Mouse (Mus musculus): Measurements from ENCODE around the gene Rrp12. TPM values are rescaled to one million over a fixed set of nuclear protein-coding genes. Genes with fewer than 3 reads are reported as not detected.
"Not testable (repeated sequence)": the region's sequence is repeated elsewhere in the genome, so short reads cannot be mapped to it uniquely, and the experiment has no call there.

Gene Rrp12
- polyA plus RNA-seq, 1 experiment from 2014 or later: 6.8 TPM

DNA sequence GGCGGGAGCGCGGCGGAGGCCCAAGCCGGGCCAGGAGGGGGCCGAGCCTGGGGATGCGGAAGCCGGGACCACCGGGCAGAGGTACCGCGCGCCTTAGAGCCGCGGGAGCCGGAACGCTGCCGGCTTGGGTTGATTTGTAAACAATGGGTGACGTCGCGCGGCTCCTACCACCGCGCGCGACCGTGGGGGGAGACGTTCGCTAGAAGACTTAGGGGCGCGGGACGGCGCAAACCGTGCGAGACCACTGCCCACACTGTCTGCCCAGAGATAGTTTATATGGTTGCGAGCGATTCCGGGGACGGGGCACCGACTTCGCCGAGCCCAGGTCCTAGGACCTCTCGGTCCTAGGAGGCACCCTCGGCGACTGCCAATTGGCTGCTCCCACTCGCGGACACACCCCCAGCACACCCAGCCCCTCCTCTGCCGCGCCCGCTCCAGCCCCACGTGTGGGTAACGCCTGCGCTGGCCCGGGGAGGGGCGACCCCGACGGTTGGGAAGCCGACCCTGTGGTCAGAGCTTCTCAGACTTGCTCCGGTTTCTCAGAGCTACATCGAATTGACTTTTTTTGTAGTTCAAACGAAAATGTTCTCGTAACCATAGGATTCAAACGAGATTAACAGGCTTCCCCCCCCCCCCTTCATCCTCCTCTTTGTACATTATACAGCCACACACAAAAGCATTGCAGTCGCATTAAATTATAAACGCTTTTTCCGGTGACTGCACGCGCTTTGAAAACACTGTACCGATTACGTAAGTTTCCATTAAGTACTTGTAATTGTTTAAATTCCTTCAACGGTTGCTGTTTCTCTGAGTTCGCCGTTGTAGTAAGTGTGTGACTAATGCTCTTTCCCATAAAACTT is 47.8 kb downstream of the Rrp12 start, which contains the start of gene Frat2:
Frat2 (minus strand) TSS at position 141 of the 860 bp plus-strand sequence.
- no peaks in the 10 kb centered on the region for H3K36me3 ChIP-seq (ENCODE audit: inconsistent target)
- H3K4me3 ChIP-seq (ENCODE audit: inconsistent target): peak within 1 kb of the TSS; percentile 37
- H3K27ac ChIP-seq: peak within 1 kb of the TSS; percentile 79
- no peaks in the 10 kb centered on the region for H3K79me2 ChIP-seq (ENCODE audit: inconsistent target)
- WGBS (ENCODE audit: missing documents): under 1% methylated on average over 70 of the region's 72 CpGs

DNA sequence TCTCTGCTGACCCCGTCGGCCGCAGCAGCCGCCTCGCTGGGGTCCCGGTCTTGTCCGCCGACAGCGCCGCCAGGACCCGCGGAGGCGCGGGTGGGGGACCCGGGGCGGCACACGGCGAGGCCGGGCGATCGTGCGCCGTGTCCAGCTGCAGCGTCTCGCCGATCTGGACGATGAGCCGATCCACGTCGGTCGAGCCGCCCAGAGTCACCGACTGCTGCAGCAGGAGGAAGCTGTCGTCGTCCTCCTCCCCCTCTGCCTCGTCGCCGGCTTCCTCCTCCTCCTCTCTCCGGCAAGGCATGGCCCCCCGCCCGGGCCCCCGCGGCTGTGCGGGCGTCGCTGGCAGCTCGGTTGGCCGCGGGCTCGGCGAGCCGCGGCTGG is 48.4 kb downstream of the Rrp12 start:
- not testable (repeated sequence) for H3K36me3 ChIP-seq (ENCODE audit: inconsistent target); H3K27ac ChIP-seq; H3K79me2 ChIP-seq (ENCODE audit: inconsistent target); H3K4me3 ChIP-seq (ENCODE audit: inconsistent target)
- WGBS (ENCODE audit: missing documents): under 1% methylated on average over 44 of the region's 53 CpGs

- H3K4me3 ChIP-seq (ENCODE audit: inconsistent target): peak overlapping the region; percentile 32
- WGBS (ENCODE audit: missing documents): under 1% methylated on average over 49 of the region's 64 CpGs
- H3K79me2 ChIP-seq (ENCODE audit: inconsistent target): no peaks in the 10 kb centered on the region
- no peaks in the 10 kb centered on the region for H3K36me3 ChIP-seq (ENCODE audit: inconsistent target)
- H3K27ac ChIP-seq: no peak overlapping the region
Observed at GRCm38 (mm10) chr19:41847091-41847581, 48.8 kb downstream of the Rrp12 start.

- WGBS (ENCODE audit: missing documents): 12% methylated on average over 21 of the region's 21 CpGs
- H3K36me3 ChIP-seq (ENCODE audit: inconsistent target): no peaks in the 10 kb centered on the region
- no peaks in the 10 kb centered on the region for H3K79me2 ChIP-seq (ENCODE audit: inconsistent target)
- no peak overlapping the region for H3K27ac ChIP-seq
- peak overlapping the region; percentile 32 for H3K4me3 ChIP-seq (ENCODE audit: inconsistent target)
Observed at GRCm38 (mm10) chr19:41846366-41847090, 49.4 kb downstream of the Rrp12 start.

GRCm38 (mm10) chr19:41844345-41844744 is 51.6 kb downstream of the Rrp12 start:
- Histone ChIP-seq H3K36me3 (ENCODE audit: inconsistent target) (no peaks in the 10 kb centered on the region), H3K4me3 (ENCODE audit: inconsistent target) (no peak overlapping the region), H3K79me2 (ENCODE audit: inconsistent target) (no peaks in the 10 kb centered on the region), H3K27ac (no peak overlapping the region)
- WGBS (ENCODE audit: missing documents): 89% methylated on average over 6 of the region's 6 CpGs

GRCm38 (mm10) chr19:41842706-41843105 is 53.3 kb downstream of the Rrp12 start:
- Histone ChIP-seq H3K79me2 (ENCODE audit: inconsistent target) (no peaks in the 10 kb centered on the region), H3K27ac (no peak overlapping the region), H3K4me3 (ENCODE audit: inconsistent target) (no peak overlapping the region), H3K36me3 (ENCODE audit: inconsistent target) (no peaks in the 10 kb centered on the region)
- 13% methylated on average over 4 of the region's 4 CpGs for WGBS (ENCODE audit: missing documents)

DNA sequence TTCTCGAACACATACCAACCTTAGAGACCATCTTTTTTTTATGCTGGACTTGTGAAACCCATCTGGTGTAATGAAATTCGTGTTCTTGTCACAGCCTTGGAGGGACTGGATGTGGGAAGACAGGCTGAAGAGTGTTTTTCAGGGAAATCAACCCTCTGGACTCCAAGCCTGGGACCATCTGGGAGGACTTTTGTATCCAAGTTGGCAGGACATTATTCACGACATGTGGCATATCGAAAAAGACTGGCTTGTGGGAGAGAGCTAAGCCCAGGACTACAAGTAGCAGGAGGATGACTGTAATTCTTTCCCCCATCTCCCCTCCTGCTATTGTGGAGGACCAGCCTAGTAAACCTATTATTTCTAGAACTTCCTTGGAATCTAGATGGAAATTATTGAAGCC is 53.8 kb downstream of the Rrp12 start:
- 95% methylated on average over 4 of the region's 4 CpGs for WGBS (ENCODE audit: missing documents)
- no peaks in the 10 kb centered on the region for H3K79me2 ChIP-seq (ENCODE audit: inconsistent target)
- no peak overlapping the region for H3K27ac ChIP-seq
- no peak overlapping the region for H3K4me3 ChIP-seq (ENCODE audit: inconsistent target)
- no peaks in the 10 kb centered on the region for H3K36me3 ChIP-seq (ENCODE audit: inconsistent target)

GRCm38 (mm10) chr19:41841105-41841750 is 54.7 kb downstream of the Rrp12 start:
- no peak overlapping the region for H3K27ac ChIP-seq
- no peak overlapping the region for H3K4me3 ChIP-seq (ENCODE audit: inconsistent target)
- H3K79me2 ChIP-seq (ENCODE audit: inconsistent target): no peaks in the 10 kb centered on the region
- H3K36me3 ChIP-seq (ENCODE audit: inconsistent target): no peaks in the 10 kb centered on the region
- 88% methylated on average over 7 of the region's 7 CpGs for WGBS (ENCODE audit: missing documents)

DNA sequence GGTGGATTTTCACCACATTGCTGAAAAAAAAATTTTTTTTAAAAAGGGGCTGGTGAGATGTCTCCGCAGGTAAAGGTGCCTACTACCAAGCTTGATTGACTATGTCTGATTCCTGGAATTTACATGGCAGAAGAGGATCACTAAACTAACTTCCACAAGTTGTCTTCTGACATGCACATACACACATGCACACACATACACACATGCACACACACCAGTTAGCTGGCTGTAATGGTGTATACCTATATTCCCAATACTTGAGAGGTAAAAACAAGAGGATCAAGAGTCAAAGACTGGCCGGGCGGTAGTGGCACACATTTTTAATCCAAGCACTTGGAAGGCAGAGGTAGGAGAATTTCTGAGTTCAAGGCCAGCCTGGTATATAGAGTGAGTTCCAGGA is 56.3 kb downstream of the Rrp12 start:
- H3K4me3 ChIP-seq (ENCODE audit: inconsistent target): no peak overlapping the region
- no peak overlapping the region for H3K27ac ChIP-seq
- no peaks in the 10 kb centered on the region for H3K79me2 ChIP-seq (ENCODE audit: inconsistent target)
- H3K36me3 ChIP-seq (ENCODE audit: inconsistent target): no peaks in the 10 kb centered on the region
- 94% methylated on average over 3 of the region's 3 CpGs for WGBS (ENCODE audit: missing documents)

GRCm38 (mm10) chr19:41838808-41839207 is 57.2 kb downstream of the Rrp12 start:
- Histone ChIP-seq H3K36me3 (ENCODE audit: inconsistent target) (no peaks in the 10 kb centered on the region), H3K27ac (no peak overlapping the region), H3K79me2 (ENCODE audit: inconsistent target) (no peaks in the 10 kb centered on the region), H3K4me3 (ENCODE audit: inconsistent target) (no peak overlapping the region)
- WGBS (ENCODE audit: missing documents): 100% methylated on average over 6 of the region's 6 CpGs

- no peaks in the 10 kb centered on the region for H3K79me2 ChIP-seq (ENCODE audit: inconsistent target)
- H3K27ac ChIP-seq: no peak overlapping the region
- H3K36me3 ChIP-seq (ENCODE audit: inconsistent target): no peaks in the 10 kb centered on the region
- H3K4me3 ChIP-seq (ENCODE audit: inconsistent target): no peak overlapping the region
- 74% methylated on average over 4 of the region's 4 CpGs for WGBS (ENCODE audit: missing documents)
Observed at GRCm38 (mm10) chr19:41837917-41838261, 58.1 kb downstream of the Rrp12 start.

DNA sequence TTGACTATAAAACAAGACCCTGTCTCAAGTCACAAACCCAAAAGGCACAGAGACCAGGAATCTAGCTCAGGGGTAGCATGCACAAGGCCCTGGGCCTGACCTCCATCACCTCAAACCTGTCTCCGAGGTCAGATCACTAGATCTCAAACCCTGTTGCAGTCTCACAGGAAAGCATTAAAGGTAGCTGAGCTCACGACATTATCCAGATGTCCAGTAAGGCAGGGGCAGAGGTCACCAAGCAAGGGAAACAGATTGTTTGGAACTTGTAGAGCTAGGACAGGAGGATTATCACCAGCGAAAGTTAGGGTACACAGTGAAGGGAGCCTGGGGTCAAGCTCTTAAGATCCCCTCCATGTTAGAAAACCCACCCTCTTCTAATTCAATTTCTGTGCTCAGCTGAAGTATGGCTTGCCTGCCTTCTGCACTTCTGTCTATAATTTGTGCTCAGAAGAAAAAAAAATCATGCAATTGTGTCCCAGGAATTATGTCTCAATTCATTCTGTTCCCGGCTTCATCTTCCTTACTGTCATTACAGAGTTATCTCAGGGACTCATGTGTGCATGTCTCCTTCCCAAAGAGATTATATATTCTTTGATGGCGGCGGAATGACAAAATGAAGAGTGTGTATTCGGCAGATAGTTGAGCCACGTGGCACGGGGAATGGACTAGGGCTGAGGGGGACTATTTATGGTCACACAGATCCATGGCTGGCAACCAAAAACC is 58.6 kb downstream of the Rrp12 start:
- Histone ChIP-seq H3K36me3 (ENCODE audit: inconsistent target) (no peaks in the 10 kb centered on the region), H3K4me3 (ENCODE audit: inconsistent target) (no peak overlapping the region), H3K79me2 (ENCODE audit: inconsistent target) (no peaks in the 10 kb centered on the region), H3K27ac (no peak overlapping the region)
- WGBS (ENCODE audit: missing documents): 92% methylated on average over 9 of the region's 9 CpGs

GRCm38 (mm10) chr19:41836719-41837118 is 59.3 kb downstream of the Rrp12 start:
- no peaks in the 10 kb centered on the region for H3K79me2 ChIP-seq (ENCODE audit: inconsistent target)
- 97% methylated on average over 3 of the region's 3 CpGs for WGBS (ENCODE audit: missing documents)
- no peak overlapping the region for H3K4me3 ChIP-seq (ENCODE audit: inconsistent target)
- H3K36me3 ChIP-seq (ENCODE audit: inconsistent target): no peaks in the 10 kb centered on the region
- no peak overlapping the region for H3K27ac ChIP-seq

- H3K36me3 ChIP-seq (ENCODE audit: inconsistent target): no peaks in the 10 kb centered on the region
- no peak overlapping the region for H3K27ac ChIP-seq
- no peak overlapping the region for H3K4me3 ChIP-seq (ENCODE audit: inconsistent target)
- WGBS (ENCODE audit: missing documents): 34% methylated on average over 6 of the region's 6 CpGs
- no peaks in the 10 kb centered on the region for H3K79me2 ChIP-seq (ENCODE audit: inconsistent target)
Observed at GRCm38 (mm10) chr19:41835816-41836215, 60.2 kb downstream of the Rrp12 start.
